Mouse (Mus musculus) kidney, postnatal 10 days (tissue): ENCODE results near the gene Cklf.
"Not testable (repeated sequence)": the region's sequence is repeated elsewhere in the genome, so short reads cannot be mapped to it uniquely, and the experiment has no call there.

Experiments
- DNase-seq: peaks from one replicate; pipeline ENCODE4 v3.0.0; 2021; ENCODE audit warnings: mixed read lengths

Cklf gene

GRCm38 (mm10) chr8:104264271-104264935 is 13.7 kb downstream of the Cklf start:
- DNase-seq, result not testable (repeated sequence)

GRCm38 (mm10) chr8:104268368-104268767 is 17.7 kb downstream of the Cklf start:
- no peak for DNase-seq

GRCm38 (mm10) chr8:104268937-104269440 is 18.3 kb downstream of the Cklf start:
- DNase-seq, result no peak

GRCm38 (mm10) chr8:104293081-104293480 is 42.4 kb downstream of the Cklf start, which contains the start of gene Cmtm2a:
TSS of gene Cmtm2a (minus strand) at chr8:104293181.
- not testable (repeated sequence) for DNase-seq

GRCm38 (mm10) chr8:104294396-104294795 is 43.7 kb downstream of the Cklf start:
- no peak for DNase-seq

- DNase-seq, result peak; percentile 7
These were observed 50.9 kb downstream of the Cklf start for GRCm38 (mm10) chr8:104301577-104301976.

GRCm38 (mm10) chr8:104302536-104302935 is 51.9 kb downstream of the Cklf start:
- DNase-seq, result not testable (repeated sequence)

GRCm38 (mm10) chr8:104304962-104305361 is 54.3 kb downstream of the Cklf start:
- no peak for DNase-seq

- DNase-seq, result not testable (repeated sequence)
These were observed 57.7 kb downstream of the Cklf start for GRCm38 (mm10) chr8:104308341-104308740.

- not testable (repeated sequence) for DNase-seq
These were observed 58.9 kb downstream of the Cklf start, which contains the start of the genes Gm45711 and Cmtm1 for GRCm38 (mm10) chr8:104309441-104310155. TSS of gene Gm45711 (minus strand) at chr8:104310081. TSS of gene Cmtm1 (minus strand) at chr8:104310145.

GRCm38 (mm10) chr8:104312023-104312422 is 61.4 kb downstream of the Cklf start:
- not testable (repeated sequence) for DNase-seq

GRCm38 (mm10) chr8:104313311-104313710 is 62.6 kb downstream of the Cklf start:
- DNase-seq, result peak; percentile 59
